In genomic region chr17:27916366-27916765, GRCm38 (mm10) we compare ENCODE assay signal across 21 mouse cellular contexts. TPM values are rescaled to one million over a fixed set of nuclear protein-coding genes. Genes with fewer than 3 reads are reported as not detected.
A peak's percentile ranks its signal among the peaks of the same experiment; 100 is the strongest.
DNase-seq lines count a peak whose midpoint lies in the region; ATAC-seq and TF ChIP-seq lines count a peak whose summit lies in the region.
"Had no signal": no experiment of that assay in that cellular context is flagged by ENCODE, and none has a peak within 500 bp of the region (broad histone marks: within the 10 kb centered on the region; RNA-seq: fewer than 3 reads in every experiment).

No protein-coding gene starts in this region.

- peak; percentile 56 for DNase-seq in kidney, postnatal 0 days (ENCODE audit: low spot score)
- no peak for DNase-seq in kidney, adult 2 months
- peak; percentile 18 for DNase-seq in lung, postnatal 25 days (ENCODE audit: low spot score)
- DNase-seq in testis, postnatal 14 days (ENCODE audit: low spot score) = peak; percentile 49
- no peak for DNase-seq in adrenal gland, adult 2 months
- DNase-seq in neural tube, embryonic 10.5 days (ENCODE audit: extremely low spot score, low spot score) = no peak
- DNase-seq: cerebellum, adult 18-20 months; cerebellum, postnatal 25 days; gastrocnemius, postnatal 10 days; heart, adult 2 months; heart, postnatal 4 days; kidney, adult 8-10 months; thymus, postnatal 25 days had no signal

- no peak overlapping the region for H3K9ac ChIP-seq in kidney, postnatal 0 days (ENCODE audit: low read depth, low read length)
- no peak overlapping the region; the same call in 1 of the 2 replicates for H3K9ac ChIP-seq in intestine, embryonic 15.5 days
- H3K9ac ChIP-seq: heart, embryonic 15.5 days; hindbrain, embryonic 15.5 days; neural tube, embryonic 12.5 days had no signal

- no peaks in the 10 kb centered on the region for H3K9me3 ChIP-seq in kidney, postnatal 0 days (replicated peaks; ENCODE audit: low read length)
- H3K9me3 ChIP-seq in intestine, embryonic 15.5 days = no peaks in the 10 kb centered on the region
- H3K9me3 ChIP-seq: heart, embryonic 15.5 days; hindbrain, embryonic 15.5 days; neural tube, embryonic 12.5 days had no signal

- no peak overlapping the region for H3K27ac ChIP-seq in kidney, postnatal 0 days
- H3K27ac ChIP-seq in kidney, adult 2 months (ENCODE audit: insufficient read depth, low read depth, low read length) = no peak overlapping the region
- H3K27ac ChIP-seq in intestine, embryonic 15.5 days = no peak overlapping the region
- H3K27ac ChIP-seq: heart, adult 2 months; heart, embryonic 15.5 days; hindbrain, embryonic 15.5 days; neural tube, embryonic 12.5 days had no signal

- WGBS in kidney, postnatal 0 days = 74% methylated on average over 4 of the region's 4 CpGs
- WGBS in kidney, adult 2 months = 78% methylated on average over 4 of the region's 4 CpGs
- 44% methylated on average over 4 of the region's 4 CpGs for WGBS in intestine, embryonic 15.5 days

- TF ChIP-seq CTCF in kidney, postnatal 0 days (IDR thresholded peaks at IDR 0.05; ENCODE audit: low read depth) = no peak
- TF ChIP-seq CTCF in kidney, adult 2 months (conservative IDR thresholded peaks at IDR 0.05; ENCODE audit: insufficient read depth, insufficient read length, low read depth, low read length) = no peak

- no peak for TF ChIP-seq POLR2A in kidney, adult 2 months (IDR thresholded peaks at IDR 0.05; ENCODE audit: low read depth, low read length)

- H3K27me3 ChIP-seq in kidney, postnatal 0 days (ENCODE audit: insufficient read depth, low read length) = no peaks in the 10 kb centered on the region
- no peaks in the 10 kb centered on the region for H3K27me3 ChIP-seq in kidney, adult 2 months (replicated peaks; ENCODE audit: control insufficient read depth, insufficient read depth, low read length)
- H3K27me3 ChIP-seq in intestine, embryonic 15.5 days (replicated peaks) = no peaks in the 10 kb centered on the region
- H3K27me3 ChIP-seq: CH12.LX; heart, embryonic 15.5 days; hindbrain, embryonic 15.5 days; neural tube, embryonic 12.5 days had no signal

- peaks cover 8% of the 10 kb centered on the region for H3K36me3 ChIP-seq in kidney, postnatal 0 days (ENCODE audit: insufficient read depth, low read length)
- no peaks in the 10 kb centered on the region; the same call in 1 of the 2 replicates for H3K36me3 ChIP-seq in kidney, adult 2 months (ENCODE audit: control insufficient read depth, insufficient read depth, low read length)
- H3K36me3 ChIP-seq in intestine, embryonic 15.5 days = no peaks in the 10 kb centered on the region
- H3K36me3 ChIP-seq: heart, embryonic 15.5 days; hindbrain, embryonic 15.5 days had no signal

- H3K4me2 ChIP-seq in kidney, postnatal 0 days (ENCODE audit: low read length) = no peak overlapping the region
- no peak overlapping the region for H3K4me2 ChIP-seq in intestine, embryonic 15.5 days (replicated peaks)
- H3K4me2 ChIP-seq: heart, embryonic 15.5 days; hindbrain, embryonic 15.5 days; liver, embryonic 11.5 days; neural tube, embryonic 12.5 days had no signal

- H3K4me3 ChIP-seq in kidney, postnatal 0 days (replicated peaks; ENCODE audit: low read depth, low read length) = no peak overlapping the region
- no peak overlapping the region for H3K4me3 ChIP-seq in kidney, adult 2 months (ENCODE audit: insufficient read depth, low read depth, low read length)
- no peak overlapping the region for H3K4me3 ChIP-seq in intestine, embryonic 15.5 days (replicated peaks)
- H3K4me3 ChIP-seq: erythroblast, embryonic 14.5 days; heart, adult 2 months; heart, embryonic 15.5 days; hindbrain, embryonic 15.5 days; neural tube, embryonic 12.5 days had no signal

- no peak for ATAC-seq in kidney, postnatal 0 days (replicated peaks; ENCODE audit: low FRiP score, low read depth)
- ATAC-seq in intestine, embryonic 15.5 days = peak; percentile 50; the same call in 1 of the 2 replicates
- ATAC-seq: forebrain, embryonic 14.5 days had no signal

- peaks cover 9% of the 10 kb centered on the region; the same call in 1 of the 2 replicates for H3K4me1 ChIP-seq in kidney, postnatal 0 days (replicated peaks; ENCODE audit: insufficient read depth, low read length)
- H3K4me1 ChIP-seq in kidney, adult 2 months (ENCODE audit: control insufficient read depth, insufficient read depth, low read length) = peaks cover 9% of the 10 kb centered on the region
- peaks cover 18% of the 10 kb centered on the region for H3K4me1 ChIP-seq in intestine, embryonic 15.5 days (replicated peaks)
- H3K4me1 ChIP-seq: neural tube, embryonic 12.5 days had no signal

RNA-seq across cellular contexts. Expression of gene Taf11, which starts 6.7 kb away (rescaled TPM):
- polyA plus RNA-seq in kidney, postnatal 0 days (2015; fragmentation: Nextera tagmentation; extraction: Ambion mirVana) = 55.5 and 58.1 TPM in 2 replicates
- 12.0 and 15.3 TPM in 2 replicates for polyA plus RNA-seq in kidney, adult 2 months (2012; rRNA removed)
- 54.0 and 54.4 TPM in 2 replicates for polyA plus RNA-seq in intestine, embryonic 15.5 days (2015; fragmentation: Nextera tagmentation; extraction: Ambion mirVana)
- 10 to 100 TPM; 17.7 to 30.9 TPM for total RNA-seq in adrenal gland, adult 2 months (2021)
- polyA plus RNA-seq in adrenal gland, adult 2 months (2012; rRNA removed) = 7.4 and 8.3 TPM in 2 replicates

RNA-seq across cellular contexts. Expression of gene Anks1, which starts 7.3 kb away (rescaled TPM):
- polyA plus RNA-seq in kidney, postnatal 0 days (2015; fragmentation: Nextera tagmentation; extraction: Ambion mirVana) = 10.5 and 11.3 TPM in 2 replicates
- 36.7 and 44.5 TPM in 2 replicates for polyA plus RNA-seq in kidney, adult 2 months (2012; rRNA removed)
- 12.5 and 13.3 TPM in 2 replicates for polyA plus RNA-seq in intestine, embryonic 15.5 days (2015; fragmentation: Nextera tagmentation; extraction: Ambion mirVana)
- total RNA-seq in adrenal gland, adult 2 months (2021) = 10 to 100 TPM; 23.5 to 24.9 TPM
- 41.3 and 44.8 TPM in 2 replicates for polyA plus RNA-seq in adrenal gland, adult 2 months (2012; rRNA removed)

Comparison
In these comparisons a context has a peak if more than half of its experiments do, and no peak if none do; other contexts are left out.
1. DNase-seq: peak in kidney, postnatal 0 days (single experiment), lung, postnatal 25 days (single experiment) and testis, postnatal 14 days (single experiment); none in kidney, adult 2 months (single experiment), adrenal gland, adult 2 months (single experiment) and neural tube, embryonic 10.5 days (single experiment).